Mouse (Mus musculus) natural killer cell, adult 2 months (primary cell): ENCODE measurements at regions not wholly inside any gene's neighbourhood (a gene's known extent, or its start where the extent isn't known, plus 50 kb on each side); places are given as distances from the start of the nearest gene placed in this dataset.
A peak's percentile ranks its signal among the peaks of the same experiment; 100 is the strongest.
"Not testable (repeated sequence)": the region's sequence is repeated elsewhere in the genome, so short reads cannot be mapped to it uniquely, and the experiment has no call there.

Experiments used
- DNase-seq, 2 experiments: peaks; one replicate each; pipeline ENCODE4 v3.0.0; 2022; ENCODE audit warnings: low spot score in 2 of 2

DNA sequence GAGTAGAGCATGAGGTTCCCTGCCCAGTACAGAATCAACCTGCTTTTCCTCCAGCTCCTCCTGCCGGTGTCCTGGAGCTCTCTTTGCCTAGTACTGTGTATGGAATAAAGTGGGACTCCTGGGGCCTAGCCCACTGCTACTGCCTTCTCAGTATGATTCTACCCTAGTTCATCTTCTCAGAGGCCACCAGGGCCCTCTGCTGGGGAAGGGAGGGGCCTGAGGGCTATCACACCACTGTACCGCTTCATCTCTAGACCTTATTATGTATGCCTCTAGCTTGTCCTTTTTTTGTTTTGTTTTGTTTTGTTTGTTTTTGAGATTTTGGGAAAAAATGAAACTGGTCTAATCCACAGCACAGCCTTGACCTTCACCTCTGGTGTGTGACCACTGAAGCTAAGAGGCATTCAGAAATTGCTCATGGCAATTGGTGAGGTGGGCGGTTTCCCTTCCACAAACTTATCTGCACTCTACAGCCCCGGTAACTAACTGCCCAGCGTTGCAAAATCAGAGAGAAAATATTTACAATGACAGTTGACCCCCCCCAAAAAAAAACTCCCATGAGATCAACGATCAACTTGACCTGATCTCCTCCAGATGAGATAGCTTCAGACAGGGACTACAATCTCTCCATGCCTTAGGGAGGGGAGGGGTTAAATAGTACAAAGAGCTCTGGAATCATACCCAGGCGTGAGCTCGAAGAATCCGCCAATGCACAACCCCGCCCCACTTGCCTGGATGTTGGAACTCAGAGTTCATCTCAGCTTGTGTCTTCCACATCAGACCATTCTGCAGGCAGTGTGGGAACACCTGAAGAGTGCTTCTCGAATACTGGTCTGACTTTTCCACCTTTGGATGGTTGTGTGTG, 168.8 kb downstream of the Tomm20 start:
- peak in 1 of 2 experiments; percentile 14 for DNase-seq

DNA sequence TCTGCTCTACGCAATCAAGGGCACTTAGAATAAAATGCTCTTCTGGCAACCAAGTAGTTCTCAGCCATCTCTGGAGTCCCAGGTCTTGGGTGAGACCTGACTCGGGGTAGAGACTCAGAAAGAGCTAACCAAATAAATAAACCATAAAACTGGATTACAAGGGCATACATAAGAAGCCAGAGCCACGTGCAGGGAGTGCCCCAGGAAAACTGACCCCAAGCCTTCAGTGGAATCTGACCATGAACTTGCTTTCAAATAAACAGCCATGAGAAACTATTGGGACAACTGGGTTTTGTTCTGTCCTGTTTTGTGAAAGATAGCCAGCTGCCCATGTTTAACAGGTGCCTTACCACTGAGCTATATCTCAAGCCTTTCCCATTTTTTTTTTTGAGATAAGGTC, 170.3 kb downstream of the Tomm20 start:
- no peak for DNase-seq

- DNase-seq = no peak
Measured at GRCm38 (mm10) chr8:126774816-126775215, 170.8 kb downstream of the Tomm20 start.

DNA sequence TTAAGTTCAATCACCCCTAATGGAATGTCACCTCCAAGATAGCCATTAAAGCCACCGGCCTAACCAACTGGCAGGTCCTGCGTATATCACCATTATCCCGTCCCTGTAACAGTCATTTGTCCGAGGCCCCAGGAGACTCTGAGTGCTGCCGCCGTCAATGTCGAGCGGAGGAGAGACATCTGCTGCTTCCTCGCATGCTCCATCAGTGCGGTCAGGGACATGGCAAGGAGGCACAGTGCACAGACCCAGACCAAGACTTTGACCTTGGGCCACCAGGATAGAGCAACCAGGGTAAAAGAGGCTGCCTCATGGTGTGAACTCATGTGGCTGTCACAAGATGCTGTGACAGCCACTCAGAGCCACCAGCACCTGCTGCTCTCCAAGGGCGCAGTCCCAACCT, 172.9 kb downstream of the Tomm20 start:
- no peak for DNase-seq

- DNase-seq = no peak
Measured at GRCm38 (mm10) chr8:126772194-126772593, 173.4 kb downstream of the Tomm20 start.

- not testable (repeated sequence) for DNase-seq
Measured at GRCm38 (mm10) chr8:126770374-126770773, 175.3 kb downstream of the Tomm20 start.

- no peak for DNase-seq
Measured at GRCm38 (mm10) chr8:126768142-126768541, 174.4 kb upstream of the Irf2bp2 start.

DNA sequence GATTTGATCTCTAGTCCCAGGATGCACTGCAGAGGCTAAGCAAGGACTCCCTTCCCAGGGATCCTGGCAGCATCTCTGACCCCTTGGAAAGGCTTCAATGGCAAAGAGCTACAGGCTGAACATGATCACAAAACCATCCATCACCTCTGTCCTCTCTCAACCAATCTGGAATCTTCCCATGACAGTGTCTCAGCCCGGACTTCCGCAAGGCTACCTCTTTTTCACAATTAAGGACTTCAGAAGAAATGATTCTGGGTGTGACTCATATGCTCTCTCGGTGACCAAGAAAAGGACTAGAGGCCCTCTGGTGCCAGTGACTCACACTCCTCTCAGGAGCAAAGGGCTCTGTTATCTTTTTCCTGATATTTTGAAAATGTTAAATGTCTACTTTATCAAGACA, 173.6 kb upstream of the Irf2bp2 start:
- no peak for DNase-seq

GRCm38 (mm10) chr8:126765693-126766238, 172.0 kb upstream of the Irf2bp2 start:
- DNase-seq = no peak

GRCm38 (mm10) chr8:126763600-126763999, 169.8 kb upstream of the Irf2bp2 start:
- no peak for DNase-seq

DNA sequence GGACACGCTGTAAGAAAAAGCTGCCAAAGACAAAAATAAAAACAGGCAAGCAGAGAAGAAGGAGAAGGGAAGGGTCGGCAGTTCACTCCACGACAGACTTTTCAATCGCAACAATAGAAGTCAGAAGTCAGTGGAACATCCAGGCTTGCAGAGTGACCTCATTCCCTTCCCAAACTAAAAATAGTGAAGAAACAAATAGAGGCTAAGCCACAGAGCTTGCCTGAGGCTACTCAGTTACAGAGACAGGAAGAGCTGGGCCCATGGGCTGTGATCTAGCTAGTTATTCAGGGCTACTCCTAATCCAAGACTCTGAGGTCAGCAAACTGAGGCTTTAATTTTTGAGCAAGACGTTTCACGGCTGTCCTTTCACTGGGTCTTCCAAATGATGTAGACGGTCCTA, 165.9 kb upstream of the Irf2bp2 start:
- no peak for DNase-seq

DNA sequence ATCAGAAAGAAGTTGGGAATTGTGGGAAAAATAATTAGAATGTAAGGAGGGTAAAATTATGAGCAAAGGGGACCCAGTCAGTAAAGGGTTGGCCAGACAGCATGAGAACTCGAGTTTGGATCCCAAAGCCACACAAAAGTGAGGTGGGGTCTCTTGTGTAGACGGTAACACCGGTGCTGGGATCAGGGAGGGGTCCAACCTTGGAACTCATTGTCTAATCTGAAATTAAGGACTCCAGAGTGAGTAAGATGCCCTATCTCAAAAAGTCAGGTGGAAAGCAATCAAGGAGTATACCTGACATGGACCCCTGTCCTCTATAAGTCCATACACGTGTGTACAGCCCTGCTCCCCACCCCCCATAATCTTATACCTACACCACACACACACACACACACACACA, 165.2 kb upstream of the Irf2bp2 start:
- DNase-seq = no peak

DNA sequence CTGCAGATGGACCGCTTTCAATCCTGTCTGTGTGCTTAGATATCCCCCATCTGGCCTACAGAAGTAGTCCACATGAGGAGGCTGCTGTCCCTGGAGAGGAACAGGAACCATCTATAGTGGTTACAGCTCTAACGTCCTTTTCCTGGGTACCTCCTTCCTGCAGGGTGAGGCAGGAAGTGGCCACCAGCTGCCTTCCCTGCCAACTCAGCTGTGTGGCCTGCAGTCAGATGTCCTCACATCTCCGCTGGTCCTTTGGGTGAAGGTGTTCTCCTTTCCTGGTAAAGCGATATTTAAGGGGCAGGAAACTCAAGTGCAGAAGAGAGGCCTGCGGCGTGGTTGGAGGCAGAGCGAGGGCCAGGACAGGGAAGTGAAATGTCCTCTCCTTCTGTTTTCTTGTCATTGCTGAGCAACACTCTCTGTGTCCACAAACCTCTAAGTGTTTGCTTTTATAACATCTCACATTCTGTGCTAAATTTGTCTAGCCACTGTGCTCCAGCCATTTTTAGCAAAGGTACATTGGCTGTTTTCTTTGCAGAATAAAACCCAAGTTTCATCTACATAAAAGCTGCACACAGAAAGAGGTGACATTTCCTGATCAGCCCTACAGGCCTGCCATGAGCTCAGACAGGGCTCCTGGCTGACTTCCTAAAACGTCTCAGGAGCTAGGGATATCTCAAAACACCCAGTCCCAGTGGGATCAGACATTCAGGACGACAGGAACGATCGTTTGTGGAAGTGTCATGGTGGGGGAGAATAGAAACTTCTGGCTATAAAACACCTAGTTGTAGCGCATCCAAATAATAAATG, 164.4 kb upstream of the Irf2bp2 start:
- peak; percentile 54 to 65 for DNase-seq

DNA sequence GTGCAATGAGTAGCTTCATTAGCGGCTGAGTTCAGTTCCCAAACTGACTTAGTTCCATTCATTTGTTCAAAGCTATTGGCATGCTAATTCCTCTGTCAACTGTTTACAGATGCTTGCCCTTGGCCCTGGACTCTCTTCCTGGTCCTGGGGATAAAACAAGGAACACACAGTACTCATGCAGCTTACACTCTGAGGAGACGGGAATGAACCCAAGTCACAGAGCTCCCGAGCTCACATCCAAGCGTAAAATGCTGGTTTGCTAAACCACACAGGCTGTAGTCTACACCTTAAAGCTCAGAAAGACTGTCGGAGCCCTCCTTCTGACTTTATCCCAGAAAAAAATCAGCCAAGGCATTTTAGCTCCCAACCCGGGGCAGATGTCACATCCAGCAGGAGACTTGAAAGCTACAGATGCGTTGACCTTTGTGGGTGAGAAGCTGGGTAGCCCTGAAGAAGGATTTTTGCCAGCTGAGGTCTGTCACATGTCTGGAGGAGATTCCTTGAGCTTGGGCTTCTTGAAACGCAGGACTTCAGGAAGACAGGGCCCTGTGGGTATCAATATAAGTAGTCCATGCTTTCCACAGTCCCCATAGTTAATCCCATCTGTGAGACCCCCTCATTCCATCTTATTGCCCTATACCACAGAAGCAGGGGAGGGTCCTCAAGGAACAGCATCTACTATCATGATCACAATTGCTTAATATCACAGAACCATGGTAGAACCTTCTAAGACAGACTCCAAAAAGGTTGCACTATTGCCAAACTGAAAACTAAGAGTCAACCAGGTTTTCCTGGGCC, 162.7 kb upstream of the Irf2bp2 start:
- DNase-seq = no peak

DNA sequence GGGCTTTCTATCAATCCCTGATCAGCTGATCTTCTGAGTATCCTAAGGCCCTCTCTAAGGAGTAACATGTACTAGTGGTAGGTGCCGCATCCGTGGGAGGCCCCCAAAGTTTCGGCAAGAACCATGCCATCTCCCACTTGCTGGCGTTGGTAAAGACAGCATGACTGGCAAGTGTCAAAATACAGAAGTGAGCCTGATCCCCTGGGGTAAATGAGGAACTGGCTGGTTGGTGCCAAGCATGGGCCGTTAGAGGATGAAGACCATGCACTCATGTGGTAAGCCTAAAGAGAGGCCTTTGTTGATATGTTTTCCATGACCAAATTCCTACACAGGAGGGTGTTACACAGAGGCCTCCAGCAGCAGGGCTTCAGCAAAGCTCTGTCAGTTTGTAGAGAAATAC, 161.9 kb upstream of the Irf2bp2 start:
- peak; percentile 11 to 66 for DNase-seq

DNA sequence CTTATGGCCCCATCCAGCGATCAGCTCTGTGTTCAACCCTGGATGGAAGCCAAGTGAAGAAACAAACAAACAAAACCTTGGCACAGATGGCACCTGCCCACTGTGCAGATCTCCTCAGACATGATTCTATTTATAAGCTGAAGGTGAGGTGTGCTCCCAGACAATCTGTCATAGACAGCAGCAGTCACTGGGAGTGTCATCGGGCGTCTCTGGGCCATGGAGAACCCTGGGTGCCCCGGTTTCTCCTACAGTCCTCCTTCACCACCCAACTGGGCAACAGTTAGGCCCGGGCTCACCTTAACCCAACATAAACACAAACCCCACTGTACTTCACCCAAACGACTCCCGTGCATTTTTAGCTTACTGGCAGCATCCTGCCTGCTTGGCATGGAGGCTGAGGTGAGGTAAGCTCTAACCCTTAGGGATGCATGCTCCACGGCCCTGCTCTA, 160.6 kb upstream of the Irf2bp2 start:
- DNase-seq = no peak

GRCm38 (mm10) chr8:126753059-126753855, 159.5 kb upstream of the Irf2bp2 start:
- DNase-seq = no peak

- DNase-seq = no peak
Measured at GRCm38 (mm10) chr8:126751416-126752140, 157.8 kb upstream of the Irf2bp2 start.

GRCm38 (mm10) chr8:126745992-126746775, 152.4 kb upstream of the Irf2bp2 start:
- no peak for DNase-seq
